Mouse (Mus musculus): Measurements from ENCODE around the gene Ank.
A peak's percentile ranks its signal among the peaks of the same experiment; 100 is the strongest.

Gene Ank

DNA sequence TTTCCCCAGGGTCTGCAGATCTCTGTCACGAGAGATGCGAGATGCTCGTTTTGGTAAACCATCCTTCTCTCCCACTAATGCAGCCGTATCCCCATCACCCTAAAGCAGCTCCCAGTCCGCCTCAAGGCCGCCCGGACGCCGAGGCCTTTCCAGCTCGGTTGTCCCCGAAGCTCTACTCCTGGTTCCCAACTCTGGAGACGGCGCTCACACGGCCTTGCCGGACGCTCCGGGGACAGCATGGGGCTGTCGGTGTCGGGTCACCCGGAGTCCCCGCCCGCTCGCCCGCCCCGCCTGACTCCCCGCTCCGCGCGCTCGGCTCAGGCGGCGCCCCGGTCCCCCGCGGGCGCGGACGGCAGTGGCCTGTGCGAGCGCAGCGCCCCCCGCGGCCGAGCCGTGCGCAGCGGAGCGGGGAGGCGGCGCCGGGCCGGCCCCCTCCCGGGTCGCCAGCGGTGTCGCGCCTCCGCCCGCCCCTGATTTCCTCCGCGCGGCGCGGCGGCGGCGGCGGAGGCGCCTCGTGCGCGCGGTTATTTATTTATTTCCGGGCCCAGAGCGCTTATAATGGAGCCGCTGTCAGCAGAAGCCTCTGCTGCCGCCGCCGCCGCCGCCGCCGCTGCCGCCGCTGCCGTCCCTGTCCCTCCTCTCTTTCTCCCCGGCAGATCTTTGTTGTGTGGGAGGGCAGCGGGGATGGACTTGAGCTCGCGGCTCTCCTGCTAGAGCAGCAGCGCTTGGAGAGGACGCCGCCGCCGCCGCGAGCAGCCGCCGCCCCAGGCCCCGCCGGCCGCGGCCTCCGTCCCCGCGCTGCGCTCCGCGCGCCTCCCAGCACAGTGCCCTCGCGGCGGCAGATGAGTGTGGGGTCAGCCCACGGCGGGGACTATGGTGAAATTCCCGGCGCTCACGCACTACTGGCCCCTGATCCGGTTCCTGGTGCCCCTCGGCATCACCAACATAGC is at the start of gene Ank:
TSS of gene Ank (plus strand) at position 547 of the 950 bp plus-strand sequence.
- DNase-seq (ENCODE audit: low read depth, low spot score): peak; percentile 49

DNA sequence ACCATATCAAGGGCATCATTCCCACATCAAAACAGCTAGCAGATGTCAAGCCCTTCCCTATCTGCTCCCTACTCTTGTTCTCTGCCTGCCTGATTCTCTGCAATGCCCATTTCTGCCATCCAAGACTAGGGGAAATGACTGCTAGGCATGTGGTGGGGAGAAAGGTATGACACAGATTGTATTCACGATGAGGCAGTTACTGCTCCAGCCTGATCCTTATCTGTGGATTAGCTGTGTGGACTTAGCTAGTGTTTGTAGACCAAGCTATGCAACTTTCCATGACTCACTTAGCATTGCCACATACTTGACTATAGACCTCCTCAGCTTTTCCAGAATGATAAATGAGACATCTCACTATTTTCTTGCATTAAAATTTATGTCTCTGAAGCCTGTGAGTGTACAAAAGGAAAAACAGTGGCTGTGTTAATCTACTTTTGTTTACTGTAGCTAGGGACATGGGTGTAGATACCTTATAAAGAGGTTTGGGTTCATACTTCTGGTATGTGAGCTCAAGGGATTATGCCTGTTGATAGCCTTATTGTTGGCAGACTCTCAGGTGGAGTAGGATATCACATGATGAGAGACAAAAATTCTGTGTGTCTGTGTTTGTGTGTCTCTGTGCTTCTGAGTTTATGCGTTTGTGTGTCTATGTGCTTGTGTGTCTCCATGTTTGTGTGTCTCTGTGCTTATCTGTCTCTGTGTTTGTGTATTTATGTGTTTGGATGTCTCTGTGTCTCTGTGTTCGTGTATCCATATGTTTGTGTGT is 47.7 kb upstream of the Ank start:
- no peak for DNase-seq (ENCODE audit: low read depth, low spot score)

GRCm38 (mm10) chr15:27421531-27421930 is 44.9 kb upstream of the Ank start:
- peak; percentile 84 for DNase-seq (ENCODE audit: low read depth, low spot score)

DNA sequence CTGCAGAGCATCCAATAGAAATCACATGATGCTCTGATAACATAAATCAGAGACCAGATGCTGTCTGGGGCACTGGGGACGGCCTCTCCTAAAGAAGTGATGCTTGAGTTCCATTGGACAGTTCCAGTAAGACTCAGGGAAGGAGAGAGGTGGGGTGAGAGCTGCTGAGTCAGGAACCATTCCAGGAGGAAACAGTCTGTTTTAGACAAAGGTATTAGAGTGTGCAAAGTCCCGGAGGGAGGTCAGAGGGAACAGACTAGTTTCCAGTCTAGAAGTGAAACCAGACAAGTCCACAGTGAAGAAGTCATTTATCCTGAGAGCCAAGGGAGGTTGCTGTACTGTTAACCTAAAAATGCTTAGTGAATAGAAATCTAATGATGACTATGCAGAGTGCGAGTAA is 38.9 kb upstream of the Ank start:
- no peak for DNase-seq (ENCODE audit: low read depth, low spot score)

- no peak for DNase-seq (ENCODE audit: low read depth, low spot score)
These were observed 36.2 kb upstream of the Ank start for GRCm38 (mm10) chr15:27430241-27430640.

GRCm38 (mm10) chr15:27432851-27433615 is 33.4 kb upstream of the Ank start:
- DNase-seq (ENCODE audit: low read depth, low spot score): no peak

- DNase-seq (ENCODE audit: low read depth, low spot score): no peak
These were observed 31.1 kb upstream of the Ank start for GRCm38 (mm10) chr15:27435409-27435808.

DNA sequence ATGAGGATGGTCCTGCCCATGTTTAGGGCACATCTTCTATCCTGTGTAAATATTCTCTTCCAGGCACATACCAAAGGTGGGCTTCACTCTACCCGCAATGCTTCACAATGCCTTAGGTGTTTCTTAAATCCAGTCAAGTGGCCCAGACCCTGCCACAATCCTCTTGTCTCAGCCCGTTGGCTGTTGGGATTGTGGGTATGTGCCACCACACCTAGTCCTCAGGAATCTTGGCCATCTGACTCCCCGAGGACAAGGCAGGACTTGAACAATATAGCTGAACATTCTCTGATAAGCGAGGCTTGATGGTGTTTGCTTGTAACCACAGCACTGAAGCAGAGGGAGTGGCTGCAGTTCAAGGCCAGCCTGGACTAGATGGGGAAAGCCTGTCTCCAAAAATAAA is 30.3 kb upstream of the Ank start:
- DNase-seq (ENCODE audit: low read depth, low spot score): no peak

DNA sequence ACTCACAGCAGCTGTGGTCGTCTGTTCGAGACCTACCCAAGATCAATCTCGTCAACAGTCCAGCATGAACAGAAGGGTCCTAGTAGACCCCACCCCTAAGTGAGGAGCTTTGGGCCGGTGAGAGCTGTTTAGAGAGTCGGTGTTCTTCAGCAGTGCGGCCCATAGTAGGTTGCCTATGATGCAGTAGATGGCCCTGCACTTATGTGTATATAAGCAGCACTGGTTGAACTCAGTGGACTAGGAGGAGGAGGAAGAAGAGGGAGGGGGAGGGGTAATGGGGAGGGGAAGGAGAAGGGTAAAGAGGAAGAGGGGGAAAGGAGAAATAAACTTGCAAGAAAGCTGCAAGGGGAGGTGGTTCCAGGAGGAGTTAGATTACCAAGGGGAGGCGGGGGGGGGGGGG is 25.4 kb upstream of the Ank start:
- no peak for DNase-seq (ENCODE audit: low read depth, low spot score)

- DNase-seq (ENCODE audit: low read depth, low spot score): no peak
These were observed 24.9 kb upstream of the Ank start for GRCm38 (mm10) chr15:27441529-27441928.

GRCm38 (mm10) chr15:27441951-27442350 is 24.5 kb upstream of the Ank start:
- DNase-seq (ENCODE audit: low read depth, low spot score): no peak

GRCm38 (mm10) chr15:27444772-27445347 is 21.6 kb upstream of the Ank start:
- DNase-seq (ENCODE audit: low read depth, low spot score): no peak

- no peak for DNase-seq (ENCODE audit: low read depth, low spot score)
These were observed 15.8 kb upstream of the Ank start for GRCm38 (mm10) chr15:27450689-27451088.

GRCm38 (mm10) chr15:27451760-27452159 is 14.7 kb upstream of the Ank start:
- no peak for DNase-seq (ENCODE audit: low read depth, low spot score)

- no peak for DNase-seq (ENCODE audit: low read depth, low spot score)
These were observed 14.0 kb upstream of the Ank start for GRCm38 (mm10) chr15:27452496-27452895.

DNA sequence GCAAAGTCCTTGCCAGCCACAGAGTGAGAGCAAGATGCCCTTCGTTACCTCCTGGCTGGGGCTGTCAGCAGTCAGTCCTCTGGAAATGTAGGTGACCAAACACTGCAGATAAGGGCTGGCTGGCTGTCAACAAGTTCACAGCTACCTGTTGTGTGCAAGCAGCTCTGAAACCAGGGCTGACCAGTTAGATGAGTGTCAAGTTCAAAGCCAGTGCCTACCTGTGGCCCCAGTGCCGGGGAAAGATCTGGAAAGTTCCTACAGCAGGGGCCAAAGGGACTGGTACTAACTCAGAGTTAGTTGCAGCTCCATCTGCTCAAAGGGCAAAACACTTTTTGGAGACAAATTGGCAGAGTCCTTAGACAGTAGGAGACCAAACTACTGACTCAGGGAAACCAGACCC is 9.5 kb upstream of the Ank start:
- DNase-seq (ENCODE audit: low read depth, low spot score): no peak

DNA sequence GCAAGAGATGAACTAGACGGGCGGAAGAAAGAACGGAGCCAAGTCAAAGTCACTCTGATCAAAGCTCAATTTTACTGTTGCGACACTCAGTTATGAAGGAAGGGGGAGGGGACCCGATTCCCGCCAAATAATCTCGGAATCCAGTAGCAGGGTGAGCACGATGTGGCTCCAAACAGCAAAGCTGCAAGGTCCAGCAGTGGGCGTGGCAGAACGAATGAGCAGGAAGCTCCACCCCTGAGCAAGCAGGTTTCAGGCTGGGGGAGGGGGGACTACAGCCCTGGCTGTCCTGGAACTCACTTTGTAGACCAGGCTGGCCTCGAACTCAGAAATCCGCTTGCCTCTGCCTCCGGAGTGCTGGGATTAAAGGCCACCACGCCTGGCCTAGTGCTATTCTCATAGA is 6.7 kb upstream of the Ank start:
- peak; percentile 41 for DNase-seq (ENCODE audit: low read depth, low spot score)

DNA sequence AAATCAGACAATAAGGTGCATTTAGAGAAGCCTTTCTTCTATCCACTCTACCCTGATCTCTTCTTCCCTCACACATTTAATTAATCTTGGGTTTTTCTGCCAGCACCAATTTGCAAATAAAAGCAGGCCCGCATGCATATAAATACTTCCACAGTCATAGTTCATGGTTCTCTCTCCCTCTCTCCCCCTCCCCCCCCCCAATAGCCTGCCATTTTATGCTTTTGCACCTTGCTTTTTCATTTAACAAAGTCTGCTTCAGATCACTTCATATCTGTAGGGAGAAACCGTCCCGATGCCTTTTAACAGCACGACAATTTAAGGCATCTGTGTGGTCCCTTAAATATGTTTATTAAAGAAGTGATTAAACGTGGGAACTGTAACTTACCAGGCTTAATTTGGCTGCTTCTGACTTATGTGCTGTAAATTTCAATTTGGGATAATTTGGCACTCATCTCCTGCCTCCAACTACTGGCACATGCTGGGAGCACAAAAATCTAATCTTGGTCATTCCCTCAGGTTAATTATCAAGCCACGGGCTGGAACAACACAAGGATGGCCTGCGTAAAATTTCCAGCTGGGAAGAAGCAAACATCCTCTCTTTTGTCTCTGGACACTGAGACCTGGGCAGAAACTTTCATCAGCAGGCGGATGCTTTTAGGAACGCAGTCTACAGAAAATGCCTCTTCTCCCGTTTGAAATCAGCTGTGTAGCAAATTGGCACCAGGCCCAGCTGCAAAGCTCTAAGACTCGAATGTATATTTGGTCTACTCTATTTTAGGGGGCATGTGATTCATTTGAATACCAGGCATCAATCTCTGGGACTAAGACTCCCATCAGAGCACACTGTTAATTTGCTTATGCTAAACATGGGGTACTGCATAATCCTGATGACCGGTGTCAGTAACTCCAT is 4.9 kb upstream of the Ank start:
- no peak for DNase-seq (ENCODE audit: low read depth, low spot score)

- peak; percentile 81 for DNase-seq (ENCODE audit: low read depth, low spot score)
These were observed 2.6 kb upstream of the Ank start for GRCm38 (mm10) chr15:27463876-27464275.

GRCm38 (mm10) chr15:27465391-27466005 is 979 bp upstream of the Ank start:
- peak; percentile 24 for DNase-seq (ENCODE audit: low read depth, low spot score)

Data from R1 (cell line).